Mouse (Mus musculus) spleen, adult 2 months (tissue): ENCODE results near the gene Tmem223.

Experiments
- CTCF ChIP-seq: fragments of 200-500 bp; IDR thresholded peaks from 2 replicates; pipeline ENCODE4 v1.5.1; 2011; ENCODE audit warnings: mild to moderate bottlenecking, inconsistent platforms; ENCODE audit not compliant: insufficient read depth, insufficient read length, insufficient replicate concordance; ENCODE audit errors: extremely low read depth
- POLR2A ChIP-seq: fragments of 200-500 bp; IDR thresholded peaks from 2 replicates; pipeline ENCODE4 v1.6.1; 2011; ENCODE audit warnings: low read depth, low read length, inconsistent platforms

- TF ChIP-seq POLR2A (no peak), CTCF (no peak)
Measured at GRCm38 (mm10) chr19:8736160-8736467, 34.7 kb upstream of the Tmem223 start.
